Mouse (Mus musculus) gastrocnemius, postnatal 36 days (tissue): ENCODE data around the gene Dusp19. TPM values are rescaled to one million over a fixed set of nuclear protein-coding genes. Genes with fewer than 3 reads are reported as not detected.

Experiments used
- DNase-seq, 2 experiments: peaks; one replicate each; pipeline ENCODE4 v3.0.0; 2022
- intact Hi-C: fragments of 180-260 bp; cut with DNase I; formaldehyde crosslinking; loops from one replicate; pipeline ENCODE4 v1.15.1; 2025
- long read RNA-seq, 2 experiments: library from polyadenylated mRNA; stranded (forward); transcript quantifications; one replicate each; pipeline ENCODE4 v2.0.0; 2021
- total RNA-seq, 2 experiments: library from RNA; stranded (reverse); gene quantifications; 2 replicates each; pipeline ENCODE4 v1.2.3; 2021

Dusp19 gene
- 1 to 10 TPM; 9.3 to 9.4 TPM for total RNA-seq
- long read RNA-seq, experiment 1, transcript Dusp19-201 (4 exons, 1,632 nt), result major isoform, 5 of 11 reads
- long read RNA-seq, experiment 1, transcript Dusp19-203 (4 exons, 1,324 nt), result major isoform, 5 of 11 reads
- long read RNA-seq, experiment 1, partial matches to known transcripts, result 0 of 11 reads
- long read RNA-seq, experiment 1, other reads (novel, unspliced or antisense), result 1 of 11 reads
- long read RNA-seq, experiment 2, transcript Dusp19-203 (4 exons, 1,324 nt), result minor isoform, 5 of 15 reads
- long read RNA-seq, experiment 2, transcript Dusp19-201 (4 exons, 1,632 nt), result major isoform, 6 of 15 reads
- long read RNA-seq, experiment 2, partial matches to known transcripts, result 0 of 15 reads
- long read RNA-seq, experiment 2, other reads (novel, unspliced or antisense), result 3 of 15 reads

DNA sequence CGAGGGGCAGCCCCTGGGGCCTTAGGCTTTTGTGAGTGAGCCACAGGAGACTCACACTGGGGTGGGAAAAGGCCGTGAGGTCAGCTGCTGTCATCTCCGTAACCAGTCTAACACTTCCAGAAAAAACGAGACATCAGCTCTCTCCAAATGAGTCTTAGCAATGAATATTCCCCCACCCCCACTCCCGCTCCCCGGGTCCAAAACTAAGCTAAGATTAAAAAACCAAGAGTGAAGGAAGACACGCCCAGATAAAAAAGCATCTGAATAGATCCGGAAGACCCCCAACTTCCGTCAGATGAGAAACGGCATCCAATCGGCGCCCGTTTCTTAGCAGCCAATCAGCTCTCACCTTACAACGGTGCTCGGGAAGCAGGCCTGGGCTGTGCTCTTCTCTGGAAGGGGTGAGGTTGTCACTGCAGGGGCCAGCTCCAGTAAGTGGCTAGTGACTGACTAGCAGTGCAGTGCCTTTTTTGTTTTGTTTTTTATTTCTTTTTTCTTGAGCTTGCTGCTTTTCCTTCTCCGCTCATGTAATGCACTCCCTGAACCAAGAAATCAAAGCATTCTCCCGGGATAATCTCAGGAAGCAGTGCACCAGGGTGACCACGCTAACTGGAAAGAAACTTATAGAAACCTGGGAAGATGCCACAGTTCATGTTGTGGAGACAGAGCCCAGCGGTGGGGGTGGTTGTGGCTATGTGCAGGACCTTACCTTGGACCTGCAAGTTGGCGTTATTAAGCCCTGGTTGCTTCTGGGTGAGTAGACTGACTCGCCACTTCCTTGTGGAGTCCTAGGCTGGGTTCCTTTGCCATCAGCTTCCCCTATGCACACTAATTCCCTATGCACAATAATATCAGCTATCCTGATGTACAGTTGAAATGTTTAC lies at the start of gene Dusp19, which contains the start of gene Nup35:
Gene Dusp19 (plus strand): TSS at position 192 of the 884 bp plus-strand sequence.
Gene Nup35 (plus strand): TSS at position 383 of the 884 bp plus-strand sequence.
- intact Hi-C loops, result loop anchor here (2.0 kb wide), 1 partner anchor 36 kb away; the partner anchor contains the start of gene Nckap1
- peak; percentile 89 to 96 for DNase-seq

DNA sequence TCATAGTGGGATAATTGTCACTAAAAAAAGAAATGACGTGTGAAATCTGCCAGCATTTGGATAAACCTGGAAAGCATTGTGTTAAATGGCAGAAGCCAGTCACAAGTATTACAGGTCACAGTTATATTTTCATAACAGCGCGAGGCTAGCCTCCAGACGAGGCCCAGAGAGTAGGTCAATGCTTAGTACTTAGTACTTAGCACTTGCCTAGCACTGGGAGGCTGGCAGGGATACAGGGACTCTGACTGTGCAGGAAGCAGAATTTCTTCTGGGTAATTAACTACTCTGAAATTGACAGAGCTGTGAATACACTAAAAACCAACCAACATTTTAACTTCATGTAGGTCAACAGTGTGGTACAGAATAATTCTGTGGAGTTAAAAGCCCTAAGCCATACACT lies 49.4 kb upstream of the Dusp19 start:
- DNase-seq, result no peak
- intact Hi-C loops, result no loop called here

DNA sequence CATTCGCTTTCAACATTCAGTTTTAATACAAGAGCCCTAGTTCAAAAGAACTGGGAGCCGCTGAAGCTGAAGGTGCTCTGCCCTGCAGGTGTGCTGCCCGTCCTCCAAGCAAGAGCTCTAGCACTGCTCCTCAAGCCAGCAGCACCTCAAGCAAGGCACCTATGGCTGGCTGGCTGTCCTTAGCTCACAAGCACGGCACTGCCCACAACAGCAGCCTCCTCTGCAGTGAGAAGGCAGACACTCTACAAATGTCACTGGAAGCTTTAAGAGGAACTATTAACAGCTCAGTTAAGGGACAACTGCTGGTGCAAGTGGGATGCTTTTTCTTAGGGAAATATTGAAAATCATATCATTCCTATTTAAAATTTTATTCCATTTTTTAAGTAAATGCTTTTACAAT lies 46.2 kb upstream of the Dusp19 start:
- intact Hi-C loops, result no loop called here
- DNase-seq, result no peak

DNA sequence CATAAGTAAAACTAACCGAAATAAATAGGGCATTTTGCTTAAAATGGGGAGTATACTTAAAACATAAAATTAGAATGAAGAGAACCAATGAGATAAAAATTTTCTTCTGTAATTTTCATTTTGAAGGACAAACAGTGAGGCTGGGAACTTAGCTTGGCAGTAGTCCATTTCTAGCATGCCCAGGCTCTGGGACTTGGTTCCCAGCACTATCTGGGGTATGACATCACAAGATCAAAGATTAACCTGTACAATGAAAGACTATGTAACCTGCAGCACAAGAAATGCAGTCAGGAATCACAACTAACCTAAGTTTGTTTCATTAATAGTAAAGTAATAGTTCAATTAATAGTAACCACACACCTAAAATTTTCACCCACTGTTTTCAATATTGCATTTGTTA lies 39.6 kb upstream of the Dusp19 start:
- intact Hi-C loops, result no loop called here
- no peak for DNase-seq

DNA sequence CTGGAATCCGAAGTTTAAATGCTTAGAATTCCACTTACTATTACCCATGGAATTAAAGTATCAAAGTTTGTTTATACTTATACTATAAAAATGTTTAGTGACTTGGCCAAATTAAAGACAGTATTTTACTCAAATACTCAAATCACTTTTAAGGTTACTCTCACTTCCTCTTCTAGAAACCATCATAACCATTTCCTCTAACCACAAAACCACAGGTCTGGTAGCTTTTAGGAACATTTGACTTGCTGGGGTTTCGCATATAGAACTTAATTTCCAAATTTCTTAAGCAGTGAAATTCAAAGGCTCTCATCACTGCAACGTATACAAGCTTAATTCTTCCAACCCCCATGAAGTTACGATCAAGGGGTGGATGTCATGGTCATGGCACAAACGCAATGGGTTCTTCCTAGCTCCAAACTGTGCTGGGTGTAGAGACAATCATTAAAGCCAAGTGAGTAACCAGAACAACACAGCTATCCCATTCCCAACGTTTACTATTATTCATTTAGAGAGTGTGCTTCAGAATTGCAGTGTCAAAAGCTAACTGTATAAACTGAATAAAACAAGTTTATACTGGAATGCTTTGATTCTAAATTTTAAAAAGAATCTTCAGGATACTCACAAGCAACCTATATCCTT lies 37.5 kb upstream of the Dusp19 start:
- intact Hi-C loops, result no loop called here
- DNase-seq, result no peak

DNA sequence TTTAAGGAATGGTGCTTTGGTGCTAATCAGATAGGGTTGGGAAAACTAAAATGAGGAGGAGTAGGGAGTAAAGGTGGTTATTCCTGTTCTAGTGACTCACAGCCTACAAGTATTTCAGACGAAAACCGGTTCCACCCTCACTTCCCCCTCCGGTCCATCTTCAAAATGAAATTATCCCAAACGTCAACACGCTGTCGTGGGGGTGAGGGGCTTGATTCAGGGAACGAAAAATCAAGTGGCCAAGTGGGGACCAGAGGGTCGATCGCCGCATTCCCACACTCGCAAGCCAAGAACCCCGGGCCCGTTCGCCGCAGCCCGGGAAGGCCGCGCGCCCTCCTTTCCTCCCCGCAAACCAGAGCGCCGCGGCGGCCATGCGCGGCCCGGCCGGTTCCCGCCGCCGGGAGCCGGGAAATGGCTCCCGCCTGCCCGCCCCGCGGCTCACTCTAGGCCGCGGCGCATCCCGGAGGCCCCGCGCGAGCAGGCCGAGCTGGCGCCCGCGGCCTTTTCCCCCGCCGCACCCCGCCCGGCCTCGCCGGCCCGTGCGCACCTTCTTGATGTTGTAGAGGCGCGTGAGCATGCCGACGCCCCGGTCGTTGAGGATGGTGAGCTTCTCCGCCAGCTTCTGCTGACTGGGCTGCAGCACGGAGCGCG lies 36.4 kb upstream of the Dusp19 start:
- intact Hi-C loops, result loop anchor here (2.0 to 5.0 kb wide), 2 partner anchors 36 to 57 kb away; partner anchors contain the start of genes Dusp19 and Nup35
- peak in 1 of 2 experiments; percentile 7 for DNase-seq

DNA sequence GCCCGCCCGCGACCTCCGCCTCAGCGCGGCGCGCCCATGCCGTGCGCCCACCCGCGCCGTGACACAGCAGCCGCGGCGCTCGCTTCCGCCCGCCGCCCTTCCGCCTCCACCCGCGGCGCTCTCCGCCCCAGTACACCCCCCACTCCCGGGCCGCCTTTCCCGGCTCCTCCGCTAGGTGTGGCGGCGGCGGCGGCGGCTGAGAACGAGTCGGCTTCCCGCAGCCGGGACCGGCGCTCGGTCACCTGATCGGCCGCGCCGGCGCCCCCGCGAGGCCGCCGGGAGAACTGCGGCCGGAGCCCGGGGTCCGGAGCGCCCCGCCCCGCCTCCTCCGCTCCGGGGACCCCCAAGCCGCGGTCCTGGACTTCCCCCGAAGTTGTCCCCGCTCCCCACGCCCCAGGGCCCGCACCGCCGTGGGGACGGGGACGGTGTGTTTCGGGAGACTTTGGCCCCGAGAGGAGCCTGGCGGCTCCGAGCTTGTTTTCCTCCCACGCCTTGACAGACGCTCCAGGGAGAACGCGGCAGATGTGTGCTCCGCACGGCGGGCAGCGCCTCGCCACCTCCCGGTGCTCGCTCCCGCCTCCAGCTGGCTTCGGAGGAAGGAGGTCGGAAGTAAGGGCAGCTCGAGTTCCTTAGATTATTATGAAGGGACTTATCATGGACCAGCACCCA lies 35.7 kb upstream of the Dusp19 start, which contains the start of gene Nckap1:
Gene Nckap1 (minus strand): TSS at position 338 of the 669 bp plus-strand sequence.
- peak; percentile 83 to 86 for DNase-seq
- intact Hi-C loops, result loop anchor here (2.0 to 5.0 kb wide), 2 partner anchors 36 to 56 kb away; partner anchors contain the start of genes Dusp19 and Nup35

DNA sequence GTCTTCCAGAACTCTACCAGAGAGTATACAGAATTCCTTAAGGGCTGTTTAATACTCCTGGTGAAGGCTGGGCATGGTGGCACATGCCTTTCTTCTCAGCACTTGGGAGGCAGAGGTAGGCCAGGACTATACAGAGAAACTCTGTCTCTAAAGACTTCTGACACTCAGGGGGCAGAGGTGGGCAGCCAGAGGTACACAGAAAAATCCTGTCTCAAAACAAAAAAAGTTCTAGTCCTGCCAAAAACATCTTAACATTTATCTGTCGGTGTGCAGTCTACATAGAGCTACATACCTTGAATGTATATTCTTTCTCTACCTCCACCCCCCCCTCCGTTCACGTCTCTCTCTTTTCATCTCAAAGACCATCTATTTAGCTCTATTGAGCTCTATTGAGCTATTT lies 34.5 kb upstream of the Dusp19 start:
- intact Hi-C loops, result loop anchor here (5.0 kb wide), 1 partner anchor 55 kb away; no protein-coding TSS in a partner anchor
- DNase-seq, result no peak

DNA sequence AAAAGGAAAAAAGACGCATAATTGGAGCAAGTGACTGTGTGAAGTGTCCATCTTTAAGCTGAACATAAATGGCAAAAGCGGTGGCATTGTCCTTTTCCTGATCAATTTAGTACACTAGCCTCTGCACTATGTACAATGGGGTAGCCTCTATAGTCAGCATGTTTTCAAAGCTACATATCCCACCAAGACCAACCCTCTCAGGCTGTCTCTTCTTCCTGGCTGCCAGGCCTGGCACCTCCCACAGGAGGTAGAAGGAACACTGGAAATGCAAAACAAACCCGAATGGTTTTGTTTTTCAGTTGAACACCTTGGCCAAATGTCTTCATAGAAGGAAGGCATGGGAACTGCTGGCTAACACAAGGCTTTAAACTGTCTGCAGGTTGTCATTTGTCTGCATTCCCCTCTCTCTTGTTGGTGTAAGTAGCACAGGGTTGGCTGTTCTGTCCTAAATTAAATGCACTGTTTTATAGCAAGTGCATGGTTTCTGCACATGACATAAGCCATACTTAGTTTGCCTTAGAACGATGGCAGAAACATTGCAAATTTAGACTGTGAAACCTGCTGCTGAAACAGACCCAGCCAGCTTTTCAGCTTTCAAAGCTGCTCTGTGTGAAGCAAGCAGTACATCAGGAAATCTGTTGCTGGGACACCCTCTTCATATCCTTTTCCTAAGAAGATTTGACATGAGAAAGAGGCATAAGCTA lies 22.5 kb upstream of the Dusp19 start:
- DNase-seq, result no peak
- intact Hi-C loops, result no loop called here

DNA sequence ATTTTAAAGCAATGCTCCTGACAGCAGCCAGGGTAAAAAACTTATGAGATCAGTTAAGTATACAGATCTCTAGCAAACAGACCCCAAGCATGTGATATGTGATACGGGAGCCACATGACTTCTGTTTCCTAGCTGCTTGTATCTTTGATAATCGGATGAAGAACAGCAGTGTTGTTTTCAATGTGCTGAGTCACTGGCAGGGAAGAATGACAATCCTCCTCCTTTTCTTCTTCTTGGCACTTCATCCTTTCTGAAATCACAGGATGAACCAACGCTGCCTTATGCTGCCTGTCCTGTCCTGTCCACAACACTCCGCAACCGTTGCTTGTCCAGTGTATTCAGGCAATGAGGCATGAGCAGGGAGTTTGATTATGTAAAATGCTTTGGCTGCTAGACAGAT lies 19.9 kb upstream of the Dusp19 start:
- DNase-seq, result no peak
- intact Hi-C loops, result no loop called here

DNA sequence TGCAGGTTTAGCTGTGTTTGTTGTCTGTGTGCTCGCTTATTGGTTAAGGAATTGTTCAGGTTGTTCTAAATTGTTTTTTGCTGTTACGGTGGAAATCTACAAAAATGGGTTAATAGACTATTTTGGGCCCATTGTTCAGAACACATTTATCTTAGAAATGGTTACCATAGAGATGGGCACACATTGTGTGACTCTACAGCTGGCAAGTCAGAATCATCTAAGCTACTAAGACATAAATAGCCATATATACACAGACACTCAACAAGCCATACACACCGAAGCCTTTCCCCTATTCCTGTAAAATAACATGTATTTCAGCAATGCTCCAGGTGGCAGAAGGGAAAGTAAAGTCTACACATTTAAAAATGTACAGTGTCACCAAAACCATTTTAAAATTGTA lies 17.0 kb upstream of the Dusp19 start:
- intact Hi-C loops, result no loop called here
- no peak for DNase-seq

DNA sequence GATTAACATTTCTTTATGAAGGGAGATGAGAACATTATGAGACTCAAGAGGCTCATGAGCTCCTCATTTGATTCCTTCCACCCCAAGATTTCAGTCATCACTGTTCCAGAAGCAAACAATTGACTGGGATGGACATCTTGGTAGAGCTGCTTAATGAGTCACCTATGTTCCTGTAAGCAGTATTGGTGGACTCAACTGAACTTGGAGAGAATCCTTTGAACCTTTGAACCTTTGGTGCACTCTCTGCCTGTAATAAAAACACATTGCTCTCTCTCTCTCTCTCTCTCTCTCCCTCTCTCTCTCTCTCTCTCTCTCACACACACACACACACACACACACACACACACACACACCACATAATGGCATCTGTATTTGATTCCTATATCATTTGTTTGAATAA lies 16.2 kb upstream of the Dusp19 start:
- intact Hi-C loops, result no loop called here
- DNase-seq, result no peak

DNA sequence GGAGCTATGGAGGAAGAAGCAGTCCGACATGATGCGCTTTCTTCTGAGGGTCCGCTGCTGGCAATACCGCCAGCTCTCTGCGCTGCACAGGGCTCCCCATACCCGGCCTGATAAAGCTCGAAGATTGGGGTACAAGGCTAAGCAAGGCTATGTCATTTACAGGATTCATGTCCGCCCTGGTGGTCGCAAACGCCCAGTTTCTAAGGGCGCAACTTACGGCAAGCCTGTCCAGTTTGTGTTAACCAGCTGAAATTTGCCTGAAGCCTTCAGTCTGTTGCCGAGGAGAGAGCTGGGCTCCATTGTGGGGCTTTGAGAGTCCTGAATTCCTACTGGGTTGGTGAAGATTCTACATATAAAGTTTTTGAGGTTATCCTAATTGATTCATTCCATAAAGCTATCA lies 14.1 kb upstream of the Dusp19 start:
- intact Hi-C loops, result no loop called here
- no peak for DNase-seq

DNA sequence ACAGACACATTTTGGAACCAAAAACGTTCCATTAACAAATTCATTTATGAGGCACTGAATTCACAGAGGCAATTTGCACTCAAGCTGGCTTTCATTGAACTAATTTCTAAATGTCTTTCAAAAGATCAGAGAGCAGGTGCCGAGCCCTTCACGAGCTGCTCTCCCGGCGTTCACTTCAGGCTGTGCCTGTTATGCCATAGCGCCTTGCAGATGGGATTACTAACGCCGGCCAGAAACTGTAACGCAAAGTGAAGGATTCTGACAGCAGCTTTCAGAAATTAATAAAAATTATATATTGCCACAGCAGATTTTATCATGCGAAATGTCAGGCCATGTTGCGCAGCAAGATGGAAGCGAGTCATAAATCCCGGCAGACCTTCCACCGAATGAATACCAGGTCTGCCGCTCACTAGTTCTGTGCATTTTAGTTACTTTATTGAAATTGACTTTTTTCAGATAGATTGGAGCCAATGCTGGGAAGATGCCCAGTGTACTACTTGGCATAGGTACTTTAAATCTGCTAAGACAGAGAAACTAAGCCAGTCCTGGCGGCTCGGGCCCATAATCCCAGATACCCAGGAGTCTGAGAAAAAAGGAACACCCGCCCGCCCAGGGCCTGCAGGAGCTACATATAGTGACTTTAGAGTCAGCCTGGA lies 12.9 kb upstream of the Dusp19 start:
- no peak for DNase-seq

DNA sequence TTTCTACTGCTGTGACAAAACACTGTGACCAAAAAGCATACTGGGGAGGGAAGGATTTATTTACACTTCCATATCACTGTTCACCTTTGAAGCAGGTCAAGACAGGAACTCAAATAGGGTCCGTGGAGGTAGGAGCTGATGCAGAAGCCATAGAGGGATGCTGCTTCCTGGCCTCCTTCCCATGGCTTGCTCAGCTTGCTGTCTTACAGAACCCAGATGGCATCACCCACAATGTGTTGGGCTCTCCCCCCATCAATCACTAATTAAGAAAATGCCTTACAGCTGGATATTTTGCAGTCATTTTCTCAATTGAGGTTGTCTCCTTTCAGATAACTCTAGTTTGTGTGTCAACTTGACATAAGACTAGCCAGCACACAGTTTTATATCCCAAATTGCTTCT lies 4.6 kb upstream of the Dusp19 start:
- DNase-seq, result no peak
- intact Hi-C loops, result no loop called here

More for the DNA sequence above, 12.9 kb upstream of the Dusp19 start:
- intact Hi-C loops, result no loop called here

DNA sequence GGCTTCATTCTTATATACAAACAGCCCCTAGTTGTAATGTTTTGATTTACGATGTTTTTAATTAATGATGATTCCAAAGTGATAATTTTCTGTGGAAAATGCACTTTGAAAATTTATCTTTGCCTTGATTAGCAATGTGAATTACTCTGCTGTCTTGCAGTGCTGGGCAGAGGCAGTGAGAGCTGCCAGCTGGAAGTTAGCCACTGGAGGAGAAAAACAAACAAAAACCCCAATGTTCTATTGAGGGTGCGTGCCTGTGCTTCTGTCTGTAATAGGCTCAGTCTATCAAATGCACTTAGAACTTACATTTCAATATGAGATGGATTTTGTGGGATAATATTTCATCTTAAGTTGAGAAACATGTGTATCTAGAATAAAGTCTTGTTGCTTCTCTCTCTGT lies 4.0 kb upstream of the Dusp19 start:
- no peak for DNase-seq
- intact Hi-C loops, result no loop called here

DNA sequence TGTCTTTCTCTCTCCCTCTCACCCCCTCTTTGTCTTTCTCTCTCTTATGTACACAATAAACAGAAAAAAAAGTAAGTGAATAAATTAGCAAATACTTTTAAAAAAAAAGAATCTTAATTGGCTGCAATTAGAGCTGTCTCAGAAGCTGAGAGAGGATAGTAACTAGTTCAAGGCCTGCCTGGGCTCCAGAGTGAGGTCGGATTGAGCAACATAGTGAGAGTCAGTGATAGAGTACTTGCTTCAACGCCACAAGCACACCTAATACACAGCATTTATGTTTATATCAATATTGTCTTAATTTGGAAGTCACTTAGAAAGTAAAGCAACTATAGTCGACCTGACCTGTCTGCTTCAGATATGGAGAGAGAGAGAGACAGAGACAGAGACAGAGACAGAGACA lies 2.1 kb downstream of the Dusp19 start:
- DNase-seq, result no peak
- intact Hi-C loops, result no loop called here

DNA sequence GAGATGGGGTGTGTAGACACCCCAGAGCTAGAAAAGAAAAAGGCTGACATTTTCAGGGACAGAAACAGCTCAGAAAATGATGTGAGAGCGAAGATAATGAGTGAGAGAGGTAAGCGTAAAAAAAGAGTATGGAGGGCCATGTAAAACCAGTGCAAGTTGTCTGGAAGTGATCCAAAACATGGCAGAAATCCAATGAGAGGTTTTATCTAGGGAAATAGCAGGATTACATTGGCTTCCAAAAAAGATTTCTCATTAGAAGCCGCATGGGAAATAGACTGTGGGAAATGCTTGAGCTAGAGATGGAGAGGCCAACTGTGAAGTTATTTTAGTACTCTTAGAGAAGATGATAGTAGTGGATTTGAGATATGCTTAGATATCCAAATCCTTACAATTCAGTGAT lies 5.1 kb downstream of the Dusp19 start:
- intact Hi-C loops, result no loop called here

More for the DNA sequence above, 5.1 kb downstream of the Dusp19 start:
- no peak for DNase-seq
